Mouse (Mus musculus) ES-E14 (cell line): ENCODE results near the gene Nectin2. TPM values are rescaled to one million over a fixed set of nuclear protein-coding genes. Genes with fewer than 3 reads are reported as not detected.
"Not testable (repeated sequence)": the region's sequence is repeated elsewhere in the genome, so short reads cannot be mapped to it uniquely, and the experiment has no call there.

Experiments
- DNase-seq: peaks from one replicate; pipeline ENCODE4 v3.0.0-alpha.2; 2013; ENCODE audit warnings: low read depth, low spot score
- H3K27ac ChIP-seq: 2 replicates; pipeline ENCODE4 v1.5.1; 2012; ENCODE audit warnings: low read depth, mild to moderate bottlenecking, low read length, moderate library complexity, mixed read lengths; ENCODE audit not compliant: poor library complexity, insufficient read depth, severe bottlenecking
- H3K36me3 ChIP-seq: 2 replicates; pipeline ENCODE4 v1.6.1; 2012; ENCODE audit warnings: mild to moderate bottlenecking, low read length, moderate library complexity, mixed read lengths; ENCODE audit not compliant: control insufficient read depth, poor library complexity, insufficient read depth, severe bottlenecking
- H3K4me1 ChIP-seq, 2 experiments: fragments of 150-350 bp in 1 of 2; sonication (generic) in 1 of 2; 2 replicates each; pipeline ENCODE4 v1.6.1; 2012; ENCODE audit warnings: low read length in 2 of 2, mild to moderate bottlenecking in 1 of 2, mixed read lengths in 1 of 2; ENCODE audit not compliant: control insufficient read depth in 2 of 2, insufficient read depth in 2 of 2, poor library complexity in 1 of 2
- H3K4me3 ChIP-seq, 2 experiments: fragments of 150-350 bp in 1 of 2; sonication (generic) in 1 of 2; 2 replicates each; pipeline ENCODE4 v1.5.1; 2012; ENCODE audit warnings: low read length in 2 of 2, low read depth in 1 of 2, mild to moderate bottlenecking in 1 of 2, mixed read lengths in 1 of 2; ENCODE audit not compliant: insufficient read depth in 1 of 2, poor library complexity in 1 of 2, severe bottlenecking in 1 of 2
- H3K9ac ChIP-seq: 2 replicates; pipeline ENCODE4 v1.6.1; 2012; ENCODE audit warnings: low read depth, mild to moderate bottlenecking, low read length, mixed read lengths; ENCODE audit not compliant: poor library complexity, insufficient read depth, severe bottlenecking
- H3K9me3 ChIP-seq: fragments of 150-350 bp; sonication (generic); 2 replicates; pipeline ENCODE4 v1.6.1; 2012; ENCODE audit warnings: low read depth, mild to moderate bottlenecking, low read length; ENCODE audit not compliant: control insufficient read depth, insufficient read depth
- CHD2 ChIP-seq: IDR thresholded peaks from 2 replicates; pipeline ENCODE4 v1.6.1; 2014; ENCODE audit warnings: mild to moderate bottlenecking, low read depth, low read length, inconsistent platforms
- HCFC1 ChIP-seq: IDR thresholded peaks from 2 replicates; pipeline ENCODE4 v1.6.1; 2012; ENCODE audit warnings: low read length, inconsistent platforms, borderline replicate concordance; ENCODE audit not compliant: insufficient read depth
- MAFK ChIP-seq: IDR thresholded peaks from 2 replicates; pipeline ENCODE4 v1.6.1; 2014; ENCODE audit warnings: mild to moderate bottlenecking, low read depth, low read length, inconsistent platforms; ENCODE audit not compliant: insufficient read depth
- ZC3H11A ChIP-seq: IDR thresholded peaks from 2 replicates; pipeline ENCODE4 v1.6.1; 2012; ENCODE audit warnings: low read depth, mild to moderate bottlenecking, inconsistent platforms, low read length, borderline replicate concordance
- ZNF384 ChIP-seq: IDR thresholded peaks from 2 replicates; pipeline ENCODE4 v1.6.1; 2012; ENCODE audit warnings: low read depth, low read length, inconsistent platforms
- in situ Hi-C, 2 experiments: fragments of 600-800 bp; cut with MboI; formaldehyde crosslinking; loops; one replicate each; pipeline ENCODE4 v1.15.1; 2025; ENCODE audit warnings: low sequenced_read_pairs in 2 of 2, inconsistent platforms in 1 of 2; ENCODE audit not compliant: unreplicated experiment in 2 of 2
- total RNA-seq: library from RNA; depleted of rRNA; stranded (reverse); fragments of 300-350 nt; gene quantifications from 2 replicates; pipeline ENCODE4 v1.2.3, GENCODE M21; 2012

Gene Nectin2
- total RNA-seq, 1 experiment = 241 TPM

DNA sequence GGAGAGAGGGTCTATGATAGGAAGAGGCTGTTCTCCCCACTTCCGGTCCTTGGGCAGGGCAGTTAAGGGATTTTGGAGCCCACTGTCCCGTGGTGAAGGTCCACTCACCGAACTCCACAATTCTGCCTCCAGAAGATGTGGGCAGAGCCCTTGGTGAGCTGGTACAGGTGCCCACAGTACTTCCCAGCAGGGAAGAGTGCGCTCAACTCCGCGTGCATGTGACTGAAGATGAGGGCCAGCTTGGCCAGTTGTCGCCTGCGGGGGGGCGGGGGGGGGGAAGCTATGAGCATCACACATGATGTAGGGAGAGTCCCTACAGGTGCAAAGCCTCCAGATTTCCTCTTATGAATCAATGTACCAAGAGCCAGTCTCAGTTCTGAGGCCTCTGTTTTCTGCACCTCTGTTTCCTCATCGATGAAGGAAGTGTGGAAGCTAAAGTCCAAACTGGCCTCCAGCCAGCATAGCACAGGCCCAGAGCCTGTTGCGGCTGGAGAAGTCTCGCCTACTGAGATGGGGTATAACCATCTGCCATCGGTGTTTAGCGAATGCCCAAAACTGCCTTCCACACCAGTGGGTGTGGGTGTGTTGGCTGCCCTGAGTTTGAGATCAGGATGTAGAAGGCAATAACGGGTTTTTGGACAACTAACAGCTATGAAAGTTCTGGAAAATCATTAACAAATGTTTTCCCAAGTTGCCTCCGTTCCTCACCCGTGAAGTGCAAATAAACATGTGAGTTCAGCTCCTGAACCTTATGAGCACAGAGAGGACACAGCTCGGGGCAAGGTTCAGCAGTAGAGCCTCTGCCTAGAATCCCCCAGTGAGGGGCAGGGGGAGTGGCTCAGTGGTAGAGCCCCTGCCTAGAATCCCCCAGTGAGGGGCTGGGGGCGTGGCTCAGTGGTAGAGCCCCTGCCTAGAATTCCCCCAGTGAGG lies 42.7 kb upstream of the Nectin2 start:
- TF ChIP-seq HCFC1 = no peak
- no peak for TF ChIP-seq MAFK
- no peak for TF ChIP-seq CHD2
- TF ChIP-seq ZC3H11A = no peak
- TF ChIP-seq ZNF384 = no peak
- no peak for DNase-seq
- H3K27ac ChIP-seq = no peak overlapping the region
- H3K4me3 ChIP-seq = no peak overlapping the region
- in situ Hi-C loops = no loop called here
- peaks cover 0 to 2% of the 10 kb centered on the region in 2 experiments; a peak in 1 of 4 replicates for H3K4me1 ChIP-seq
- H3K9ac ChIP-seq = no peak overlapping the region
- H3K9me3 ChIP-seq = no peaks in the 10 kb centered on the region
- H3K36me3 ChIP-seq = no peaks in the 10 kb centered on the region; the same call in 1 of the 2 replicates

- H3K9ac ChIP-seq, H3K36me3 ChIP-seq, H3K27ac ChIP-seq, H3K9me3 ChIP-seq, H3K4me3 ChIP-seq, in situ Hi-C loops, H3K4me1 ChIP-seq, DNase-seq: not testable (repeated sequence)
These were observed 41.2 kb upstream of the Nectin2 start for GRCm38 (mm10) chr7:19791504-19791903.

GRCm38 (mm10) chr7:19789904-19790347 lies 39.6 kb upstream of the Nectin2 start:
- peak overlapping the region in 1 of 2 experiments; percentile 47; a peak in 1 of 4 replicates for H3K4me3 ChIP-seq
- H3K4me1 ChIP-seq = peaks cover 0 to 3% of the 10 kb centered on the region in 2 experiments; a peak in 2 of 4 replicates
- no peak overlapping the region for H3K27ac ChIP-seq
- no peaks in the 10 kb centered on the region; the same call in 1 of the 2 replicates for H3K36me3 ChIP-seq
- TF ChIP-seq HCFC1 = no peak
- TF ChIP-seq MAFK = no peak
- TF ChIP-seq ZC3H11A = no peak
- TF ChIP-seq ZNF384 = no peak
- TF ChIP-seq CHD2 = no peak
- peak; percentile 80 for DNase-seq
- no peaks in the 10 kb centered on the region for H3K9me3 ChIP-seq
- 0 out of 2 replicates have a peak overlapping the region, but pooled peaks have one; percentile 13 for H3K9ac ChIP-seq
- in situ Hi-C loops = loop anchor here in 1 of 2 experiments (5.0 kb wide), 1 partner anchor 43 kb away; no protein-coding TSS in a partner anchor

GRCm38 (mm10) chr7:19785874-19786458 lies 35.7 kb upstream of the Nectin2 start:
- no peak for DNase-seq
- no peak overlapping the region for H3K9ac ChIP-seq
- peaks cover 0 to 5% of the 10 kb centered on the region in 2 experiments; a peak in 2 of 4 replicates for H3K4me1 ChIP-seq
- in situ Hi-C loops = loop anchor here in 1 of 2 experiments (5.0 kb wide), 1 partner anchor 39 kb away; no protein-coding TSS in a partner anchor
- no peaks in the 10 kb centered on the region for H3K9me3 ChIP-seq
- H3K36me3 ChIP-seq = no peaks in the 10 kb centered on the region; the same call in 1 of the 2 replicates
- no peak for TF ChIP-seq HCFC1
- no peak for TF ChIP-seq MAFK
- TF ChIP-seq ZNF384 = no peak
- no peak for TF ChIP-seq CHD2
- no peak for TF ChIP-seq ZC3H11A
- H3K4me3 ChIP-seq = no peak overlapping the region
- H3K27ac ChIP-seq = no peak overlapping the region
